Mouse (Mus musculus): ENCODE data around the gene Kifc3.

The Kifc3 gene

DNA sequence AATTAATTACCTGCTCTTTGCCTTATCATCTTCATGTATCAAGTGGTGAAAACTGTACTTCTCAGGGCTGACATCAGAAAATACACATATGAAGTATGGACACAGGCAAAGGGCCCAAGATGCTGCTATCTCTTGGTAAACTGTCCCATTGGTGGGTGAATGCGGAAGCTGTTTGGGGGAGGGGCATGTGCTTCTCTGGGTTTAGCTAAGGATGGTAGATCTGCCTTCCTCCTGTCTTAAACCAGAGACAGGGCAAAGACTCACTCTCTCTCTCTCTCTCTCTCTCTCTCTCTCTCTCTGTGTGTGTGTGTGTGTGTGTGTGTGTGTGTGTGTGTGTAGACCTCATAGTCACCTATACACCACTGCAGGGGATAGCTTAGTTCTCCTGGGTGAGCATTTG is 61.6 kb downstream of the Kifc3 start:
- H3K36me3 ChIP-seq (ENCODE audit: control insufficient read depth, insufficient read depth, low read length, poor library complexity, severe bottlenecking): no peaks in the 10 kb centered on the region
- H3K27me3 ChIP-seq (ENCODE audit: control insufficient read depth, insufficient read depth, low read length, poor library complexity, severe bottlenecking): no peaks in the 10 kb centered on the region
- DNase-seq (ENCODE audit: low read depth, low spot score): no peak

DNA sequence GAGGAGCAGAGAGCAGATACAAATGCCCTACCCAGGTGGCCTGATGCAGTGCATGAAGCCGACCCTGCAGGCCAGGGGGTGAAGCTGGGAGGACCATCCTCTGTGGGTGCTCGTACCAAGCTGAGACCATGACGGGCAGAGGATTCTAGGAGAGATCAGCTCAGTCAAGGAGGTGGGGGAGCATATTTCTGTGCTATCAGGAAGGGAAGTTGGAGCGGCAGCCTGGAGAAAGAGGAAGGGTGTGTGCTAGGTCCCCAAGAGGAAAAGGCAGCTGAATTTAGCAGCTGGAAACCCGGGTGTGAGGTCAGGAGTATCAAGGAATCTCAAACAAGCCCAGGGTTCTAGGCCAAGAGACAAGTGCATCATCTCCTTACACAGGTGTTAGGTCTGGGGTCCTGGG is 62.1 kb downstream of the Kifc3 start:
- Histone ChIP-seq H3K27me3 (ENCODE audit: control insufficient read depth, insufficient read depth, low read length, poor library complexity, severe bottlenecking) (no peaks in the 10 kb centered on the region), H3K36me3 (ENCODE audit: control insufficient read depth, insufficient read depth, low read length, poor library complexity, severe bottlenecking) (no peaks in the 10 kb centered on the region)
- no peak for DNase-seq (ENCODE audit: low read depth, low spot score)

DNA sequence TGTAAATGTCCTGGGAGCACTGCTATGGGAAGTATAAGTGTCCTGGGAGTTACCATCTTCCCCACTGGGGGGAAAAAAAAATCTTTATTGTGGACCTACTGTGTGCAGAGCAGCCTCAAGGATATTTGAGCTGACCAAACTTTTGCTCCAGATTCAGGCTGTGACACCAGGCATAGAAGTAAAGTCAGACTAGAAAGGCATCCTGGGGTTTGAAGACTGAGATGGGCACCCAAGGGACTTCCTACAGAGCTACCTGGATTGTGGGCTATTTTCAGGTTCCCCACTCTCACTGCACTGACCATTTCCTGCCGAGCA is 63.6 kb downstream of the Kifc3 start:
- Histone ChIP-seq H3K27me3 (ENCODE audit: control insufficient read depth, insufficient read depth, low read length, poor library complexity, severe bottlenecking) (no peaks in the 10 kb centered on the region), H3K36me3 (ENCODE audit: control insufficient read depth, insufficient read depth, low read length, poor library complexity, severe bottlenecking) (no peaks in the 10 kb centered on the region)
- no peak for DNase-seq (ENCODE audit: low read depth, low spot score)

DNA sequence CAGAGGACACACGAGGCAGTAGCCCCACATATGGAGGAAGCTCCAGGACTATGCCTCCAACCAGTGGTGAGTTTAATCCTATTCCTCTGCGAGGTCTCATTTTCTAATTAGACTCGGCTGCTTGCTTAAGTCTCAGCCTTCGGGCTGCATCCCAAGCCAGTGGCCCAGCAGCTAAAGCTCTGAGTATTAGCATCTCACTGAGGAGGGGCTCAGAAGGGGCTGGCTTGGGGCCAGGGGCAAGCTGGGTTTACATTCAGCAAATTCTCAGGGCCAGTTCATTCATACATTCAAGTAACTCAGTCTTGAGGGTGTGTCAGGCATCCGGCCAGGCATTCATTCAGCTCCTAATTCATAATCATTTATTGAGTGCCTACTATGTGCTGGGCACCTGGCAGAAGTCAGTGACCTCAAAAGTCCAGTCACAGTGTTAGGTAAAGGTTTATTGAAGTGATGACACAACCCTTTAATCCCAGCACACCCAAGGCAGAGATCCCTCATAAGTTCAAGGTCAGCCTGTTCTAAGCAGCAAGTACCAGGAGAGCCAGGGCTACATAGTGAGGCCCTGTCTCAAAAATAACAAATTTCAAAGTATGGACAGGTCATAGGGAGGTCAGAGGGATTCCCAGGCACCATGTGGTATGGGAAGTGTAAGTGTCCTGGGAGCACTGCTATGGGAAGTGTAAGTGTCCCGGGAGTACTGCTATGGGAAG is 64.1 kb downstream of the Kifc3 start:
- no peak for DNase-seq (ENCODE audit: low read depth, low spot score)
- Histone ChIP-seq H3K36me3 (ENCODE audit: control insufficient read depth, insufficient read depth, low read length, poor library complexity, severe bottlenecking) (no peaks in the 10 kb centered on the region), H3K27me3 (ENCODE audit: control insufficient read depth, insufficient read depth, low read length, poor library complexity, severe bottlenecking) (no peaks in the 10 kb centered on the region)

DNA sequence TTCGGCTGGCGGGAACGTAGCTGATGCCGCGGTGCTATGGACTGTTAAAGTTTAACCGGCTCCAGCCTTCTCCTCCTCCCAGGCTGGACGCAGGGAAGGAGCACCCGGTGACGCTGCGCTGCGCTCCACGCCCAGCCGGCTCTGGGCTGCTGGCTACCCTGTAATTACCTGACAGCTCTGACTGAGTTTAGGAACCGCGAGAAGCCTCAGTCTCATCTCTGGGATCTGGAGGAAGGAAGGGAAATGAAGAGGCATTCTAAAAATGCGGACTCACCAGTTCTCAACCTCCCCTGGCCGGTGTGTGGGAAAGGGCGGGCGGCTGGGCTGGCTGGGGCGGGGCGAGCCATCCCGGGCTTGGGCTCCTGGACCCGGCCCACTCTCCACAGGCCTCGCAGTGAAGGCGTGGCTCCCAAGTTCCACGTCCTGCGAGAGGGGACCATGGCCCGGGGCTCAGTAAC is 64.9 kb downstream of the Kifc3 start:
- H3K27me3 ChIP-seq (ENCODE audit: control insufficient read depth, insufficient read depth, low read length, poor library complexity, severe bottlenecking): no peaks in the 10 kb centered on the region
- no peak for DNase-seq (ENCODE audit: low read depth, low spot score)
- no peaks in the 10 kb centered on the region for H3K36me3 ChIP-seq (ENCODE audit: control insufficient read depth, insufficient read depth, low read length, poor library complexity, severe bottlenecking)

DNA sequence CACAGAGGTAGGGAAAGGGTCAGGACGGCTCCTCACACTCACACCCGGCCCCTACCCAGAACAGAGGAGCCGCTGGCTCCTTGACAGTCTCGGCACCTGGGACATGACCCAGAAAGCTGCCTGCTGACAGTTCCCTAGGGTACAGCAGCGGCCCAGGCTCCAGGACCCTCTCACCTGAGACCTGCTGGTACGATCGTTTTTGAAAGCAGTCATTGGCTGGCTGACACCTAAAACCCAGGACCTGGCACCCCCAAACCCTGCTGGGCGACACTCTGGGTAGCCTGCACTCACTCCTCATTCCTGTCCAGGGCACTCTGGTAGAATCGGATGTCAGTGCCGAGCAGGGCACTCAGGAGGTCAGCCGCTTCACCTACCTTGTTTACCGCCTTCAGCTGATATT is 65.4 kb downstream of the Kifc3 start:
- no peak for DNase-seq (ENCODE audit: low read depth, low spot score)

DNA sequence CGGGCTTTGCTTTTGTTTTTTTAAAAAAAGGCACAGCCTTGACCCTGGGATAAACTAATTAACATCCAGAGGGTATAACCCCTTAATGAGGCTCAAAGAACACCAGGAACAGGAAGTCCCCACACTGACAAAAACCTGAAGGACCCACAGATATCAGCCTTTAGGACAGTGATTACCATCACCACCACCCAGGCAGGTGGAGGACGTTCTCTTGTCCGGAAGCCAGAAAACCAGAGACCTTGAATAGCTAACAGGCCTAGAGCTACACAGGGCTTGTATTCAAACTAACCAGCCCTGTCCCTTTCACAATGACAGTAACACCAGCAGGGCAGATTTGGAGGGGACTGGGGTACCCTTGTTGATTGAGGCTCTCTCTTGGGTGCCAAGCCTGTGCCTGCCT is 66.4 kb downstream of the Kifc3 start:
- Histone ChIP-seq H3K27me3 (ENCODE audit: control insufficient read depth, insufficient read depth, low read length, poor library complexity, severe bottlenecking) (no peaks in the 10 kb centered on the region), H3K36me3 (ENCODE audit: control insufficient read depth, insufficient read depth, low read length, poor library complexity, severe bottlenecking) (no peaks in the 10 kb centered on the region)
- DNase-seq (ENCODE audit: low read depth, low spot score): no peak

More for the DNA sequence above, 65.4 kb downstream of the Kifc3 start:
- H3K27me3 ChIP-seq (ENCODE audit: control insufficient read depth, insufficient read depth, low read length, poor library complexity, severe bottlenecking): no peaks in the 10 kb centered on the region
- H3K36me3 ChIP-seq (ENCODE audit: control insufficient read depth, insufficient read depth, low read length, poor library complexity, severe bottlenecking): no peaks in the 10 kb centered on the region

DNA sequence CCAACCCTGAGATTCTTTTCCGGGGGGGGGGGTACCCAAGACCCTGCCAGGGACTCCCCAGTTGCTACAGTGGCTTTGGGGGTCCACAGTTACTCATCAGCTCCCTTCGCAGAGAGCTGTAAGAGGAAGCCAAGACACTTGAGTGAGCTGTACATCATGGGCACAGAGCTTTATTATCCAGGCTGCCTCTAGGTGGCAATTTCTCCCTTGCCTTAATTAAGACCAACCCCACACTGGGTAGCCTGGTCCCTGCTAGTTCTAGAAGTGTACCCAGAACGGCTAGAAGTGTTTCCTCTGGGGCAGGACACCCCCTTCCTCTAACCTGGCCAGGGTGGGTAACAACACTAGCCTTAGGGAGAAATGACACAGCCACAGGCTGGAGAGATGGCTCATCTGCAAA is 67.4 kb downstream of the Kifc3 start:
- Histone ChIP-seq H3K27me3 (ENCODE audit: control insufficient read depth, insufficient read depth, low read length, poor library complexity, severe bottlenecking) (no peaks in the 10 kb centered on the region), H3K36me3 (ENCODE audit: control insufficient read depth, insufficient read depth, low read length, poor library complexity, severe bottlenecking) (no peaks in the 10 kb centered on the region)
- no peak for DNase-seq (ENCODE audit: low read depth, low spot score)

DNA sequence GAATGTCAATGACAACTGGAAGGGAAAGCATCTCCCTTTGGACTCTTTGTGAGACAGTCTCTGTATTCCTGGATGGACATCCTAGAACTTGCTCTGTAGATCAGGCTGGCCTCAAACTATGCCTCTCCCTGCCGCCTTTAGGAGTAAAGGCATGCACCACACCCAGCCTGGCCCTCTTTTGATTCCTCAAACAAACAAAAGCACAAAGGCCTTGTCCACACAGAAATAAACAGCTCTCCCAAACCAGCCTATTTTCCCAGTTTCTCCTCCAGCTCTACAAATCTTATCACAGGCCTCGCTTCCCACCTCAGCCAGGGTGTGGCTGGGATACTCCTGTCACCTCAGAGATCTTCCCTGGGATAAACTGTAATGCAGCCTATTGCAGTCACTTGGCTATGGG is 68.4 kb downstream of the Kifc3 start:
- H3K36me3 ChIP-seq (ENCODE audit: control insufficient read depth, insufficient read depth, low read length, poor library complexity, severe bottlenecking): no peaks in the 10 kb centered on the region
- no peak for DNase-seq (ENCODE audit: low read depth, low spot score)
- H3K27me3 ChIP-seq (ENCODE audit: control insufficient read depth, insufficient read depth, low read length, poor library complexity, severe bottlenecking): no peaks in the 10 kb centered on the region

DNA sequence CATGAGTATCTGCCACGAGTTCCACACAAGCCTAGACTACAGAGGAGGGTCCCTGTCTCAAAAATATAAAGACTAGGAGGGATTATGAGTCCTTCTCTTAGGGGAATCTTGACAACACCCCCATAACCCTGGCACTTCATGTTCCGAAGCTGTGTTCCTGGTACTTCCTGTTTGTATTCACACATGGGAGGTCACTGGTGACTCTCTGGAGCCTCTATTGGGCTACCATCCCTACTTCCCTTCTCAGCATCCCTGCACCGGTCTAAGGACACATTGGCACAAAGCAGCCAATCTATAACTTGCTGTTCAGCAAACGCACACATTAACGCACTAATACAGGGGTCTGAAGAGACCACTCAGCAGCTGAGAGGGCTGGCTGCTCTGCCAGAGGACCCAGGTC is 70.6 kb downstream of the Kifc3 start:
- Histone ChIP-seq H3K27me3 (ENCODE audit: control insufficient read depth, insufficient read depth, low read length, poor library complexity, severe bottlenecking) (no peaks in the 10 kb centered on the region), H3K36me3 (ENCODE audit: control insufficient read depth, insufficient read depth, low read length, poor library complexity, severe bottlenecking) (no peaks in the 10 kb centered on the region)
- no peak for DNase-seq (ENCODE audit: low read depth, low spot score)

DNA sequence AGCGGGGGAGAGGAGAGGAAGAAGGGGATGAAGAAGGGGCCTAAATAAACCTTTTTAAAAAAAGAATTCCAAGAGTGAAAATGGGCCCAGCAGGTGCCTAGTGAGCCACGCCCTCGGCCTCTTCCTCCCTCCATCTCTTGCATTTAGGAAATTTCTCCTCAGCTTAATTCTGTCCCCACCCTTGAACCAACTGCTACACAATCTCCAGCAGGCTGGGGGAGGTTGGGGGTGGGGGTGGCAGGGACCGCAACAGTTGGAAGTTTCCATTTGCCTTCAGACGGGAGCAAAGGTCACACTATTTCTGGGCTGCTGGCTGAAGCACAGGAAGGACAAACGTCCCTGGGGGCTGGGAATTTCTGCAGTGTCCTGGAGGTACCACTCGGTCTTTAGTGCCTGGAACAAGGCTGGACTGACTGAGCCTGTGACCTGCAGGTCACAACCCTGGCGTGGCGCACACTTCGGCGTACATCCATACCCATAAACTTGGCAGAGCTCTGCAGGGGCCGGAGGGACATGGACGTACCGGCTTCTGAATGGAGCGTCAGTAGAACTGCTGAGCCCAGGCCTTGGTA is 71.6 kb downstream of the Kifc3 start:
- no peak for DNase-seq (ENCODE audit: low read depth, low spot score)
- Histone ChIP-seq H3K27me3 (ENCODE audit: control insufficient read depth, insufficient read depth, low read length, poor library complexity, severe bottlenecking) (no peaks in the 10 kb centered on the region), H3K36me3 (ENCODE audit: control insufficient read depth, insufficient read depth, low read length, poor library complexity, severe bottlenecking) (no peaks in the 10 kb centered on the region)

DNA sequence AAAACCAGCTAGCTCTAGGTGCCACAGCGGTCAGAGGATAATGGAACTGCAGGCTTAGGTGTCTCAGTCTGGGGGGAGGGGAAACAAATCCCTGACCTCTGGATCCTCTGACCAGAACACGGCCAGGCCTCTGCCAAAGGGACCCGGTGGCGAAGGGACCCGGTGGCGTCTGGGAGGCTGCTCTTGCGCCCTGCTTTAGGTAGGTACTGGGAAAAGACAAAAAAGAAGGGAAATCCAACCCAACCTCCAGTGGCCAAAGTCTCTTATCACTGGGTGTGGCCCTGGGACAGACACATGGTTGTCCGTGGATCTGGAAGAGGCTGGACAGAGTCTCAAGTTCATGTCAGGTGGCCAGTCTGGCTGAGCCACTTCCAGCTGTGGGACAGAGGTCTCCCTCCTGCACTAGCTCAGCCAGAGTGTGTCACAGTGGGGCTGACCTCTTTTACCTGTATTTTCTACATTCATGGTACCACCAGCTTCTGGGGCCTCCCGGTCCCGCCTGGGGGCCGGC is 73.8 kb downstream of the Kifc3 start:
- H3K27me3 ChIP-seq (ENCODE audit: control insufficient read depth, insufficient read depth, low read length, poor library complexity, severe bottlenecking): no peaks in the 10 kb centered on the region
- DNase-seq (ENCODE audit: low read depth, low spot score): no peak
- H3K36me3 ChIP-seq (ENCODE audit: control insufficient read depth, insufficient read depth, low read length, poor library complexity, severe bottlenecking): no peaks in the 10 kb centered on the region

DNA sequence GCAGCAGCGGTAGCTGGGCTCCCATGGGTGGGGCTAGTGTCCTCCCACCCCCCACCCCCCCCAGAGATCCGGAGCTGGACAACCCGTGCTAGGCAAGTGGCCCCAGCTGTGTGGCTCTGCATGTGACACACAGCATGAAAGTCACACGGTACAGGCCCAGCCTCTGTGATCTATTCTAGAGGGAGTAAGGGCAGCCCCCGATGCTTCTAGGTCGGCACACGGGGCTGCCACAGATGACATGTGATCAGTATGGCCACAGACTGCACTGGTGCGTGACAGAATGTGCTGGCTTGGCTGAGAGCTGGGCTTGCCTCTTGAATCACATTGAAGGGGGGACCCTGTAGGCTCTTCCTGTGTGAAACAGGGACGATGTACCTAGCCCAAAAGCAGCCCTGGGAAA is 75.0 kb downstream of the Kifc3 start:
- no peaks in the 10 kb centered on the region for H3K27me3 ChIP-seq (ENCODE audit: control insufficient read depth, insufficient read depth, low read length, poor library complexity, severe bottlenecking)
- peak; percentile 53 for DNase-seq (ENCODE audit: low read depth, low spot score)
- no peaks in the 10 kb centered on the region for H3K36me3 ChIP-seq (ENCODE audit: control insufficient read depth, insufficient read depth, low read length, poor library complexity, severe bottlenecking)

DNA sequence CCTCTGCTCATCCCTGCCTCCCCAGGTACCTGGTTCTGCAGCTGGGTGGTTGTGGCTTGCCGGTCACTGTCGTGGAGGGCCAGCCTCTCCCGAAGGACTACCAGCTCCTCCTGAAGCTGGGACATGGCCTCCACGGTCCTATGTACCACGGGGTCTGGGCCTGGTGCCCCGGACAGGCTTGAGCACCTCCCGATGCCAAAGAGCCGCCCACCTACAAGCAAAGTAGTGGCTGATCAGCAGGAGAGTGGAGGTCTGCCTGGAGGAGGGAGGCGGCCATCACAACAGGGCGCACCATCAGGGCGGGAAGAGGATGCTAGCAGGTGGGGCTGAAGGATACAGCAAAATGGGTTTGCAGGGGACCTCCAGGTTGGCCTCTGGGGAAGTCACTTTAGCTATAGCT is 76.1 kb downstream of the Kifc3 start:
- DNase-seq (ENCODE audit: low read depth, low spot score): no peak
- Histone ChIP-seq H3K27me3 (ENCODE audit: control insufficient read depth, insufficient read depth, low read length, poor library complexity, severe bottlenecking) (no peaks in the 10 kb centered on the region), H3K36me3 (ENCODE audit: control insufficient read depth, insufficient read depth, low read length, poor library complexity, severe bottlenecking) (no peaks in the 10 kb centered on the region)

DNA sequence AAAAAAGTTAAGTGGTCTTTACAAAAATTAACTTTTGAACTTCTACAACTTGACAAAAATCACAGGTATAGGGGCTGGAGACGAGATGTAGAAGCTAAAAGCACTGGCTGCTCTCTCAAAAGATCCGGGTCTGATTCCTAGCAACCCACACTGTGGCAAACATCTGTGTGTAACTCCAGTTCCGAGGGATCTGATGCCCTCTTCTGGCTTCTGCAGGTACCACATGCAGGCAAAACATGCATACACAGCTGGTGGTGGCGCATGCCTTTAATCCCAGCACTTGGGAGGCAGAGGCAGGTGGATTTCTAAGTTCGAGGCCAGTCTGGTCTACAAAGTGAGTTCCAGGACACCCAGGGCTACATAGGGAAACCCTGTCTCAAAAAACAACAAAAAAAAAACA is 79.2 kb downstream of the Kifc3 start:
- Histone ChIP-seq H3K27me3 (ENCODE audit: control insufficient read depth, insufficient read depth, low read length, poor library complexity, severe bottlenecking) (no peaks in the 10 kb centered on the region), H3K36me3 (ENCODE audit: control insufficient read depth, insufficient read depth, low read length, poor library complexity, severe bottlenecking) (no peaks in the 10 kb centered on the region)
- no peak for DNase-seq (ENCODE audit: low read depth, low spot score)

DNA sequence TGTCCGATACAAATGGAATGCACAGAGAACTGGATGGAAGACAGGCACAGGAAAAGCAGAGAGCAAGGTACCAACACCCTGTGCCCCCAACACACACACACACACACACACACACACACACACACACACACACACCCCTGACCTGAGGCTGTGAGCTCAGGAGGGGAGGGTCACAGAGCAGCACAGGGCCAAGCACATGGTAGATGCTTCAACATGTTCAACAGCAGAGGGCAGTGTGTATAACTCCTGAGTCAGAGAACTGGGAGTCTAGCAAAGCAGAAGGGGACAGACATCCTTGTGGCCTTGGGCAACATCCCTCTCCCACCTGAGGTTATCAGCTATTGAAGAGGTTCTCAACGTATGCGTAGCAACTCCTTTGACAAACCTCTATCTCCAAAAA is 88.9 kb downstream of the Kifc3 start:
- peak; percentile 31 for DNase-seq (ENCODE audit: low read depth, low spot score)
- Histone ChIP-seq H3K27me3 (ENCODE audit: control insufficient read depth, insufficient read depth, low read length, poor library complexity, severe bottlenecking) (no peaks in the 10 kb centered on the region), H3K36me3 (ENCODE audit: control insufficient read depth, insufficient read depth, low read length, poor library complexity, severe bottlenecking) (no peaks in the 10 kb centered on the region)
